Mouse (Mus musculus) right cerebral cortex, postnatal 25 days (tissue): ENCODE data around the gene Gdf15.
A peak's percentile ranks its signal among the peaks of the same experiment; 100 is the strongest.

Experiments used
- DNase-seq: peaks from one replicate; pipeline ENCODE4 v3.0.0; 2022

The Gdf15 gene

DNA sequence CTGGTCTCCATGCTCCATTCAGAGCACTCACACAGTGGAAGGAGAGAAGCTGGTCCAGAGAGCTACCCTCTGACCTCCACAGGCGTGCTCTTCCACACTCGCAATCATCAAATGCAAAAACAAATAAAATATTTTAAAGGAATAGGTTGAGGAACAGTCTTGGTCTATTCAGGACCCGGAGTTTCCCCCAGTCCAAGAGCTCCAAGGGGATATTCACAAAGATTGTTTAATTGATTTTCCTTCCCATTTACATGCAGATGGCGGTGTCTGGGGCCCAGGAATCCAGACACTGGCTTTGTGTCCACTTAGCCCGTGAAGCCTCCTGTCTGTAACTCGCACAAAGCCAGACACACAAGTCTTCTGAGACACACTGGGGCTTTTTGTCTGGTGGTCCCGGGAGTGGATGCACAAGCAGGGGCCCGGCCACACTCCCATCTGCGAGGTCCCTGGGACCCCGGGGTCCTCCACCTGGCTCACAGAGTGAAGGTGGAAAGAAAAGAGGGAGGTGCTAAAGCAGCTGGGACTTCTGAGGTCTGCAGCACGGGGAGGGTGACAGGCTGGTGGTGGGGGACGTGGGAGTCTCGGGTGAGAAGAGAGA is 24.0 kb upstream of the Gdf15 start:
- no peak for DNase-seq

DNA sequence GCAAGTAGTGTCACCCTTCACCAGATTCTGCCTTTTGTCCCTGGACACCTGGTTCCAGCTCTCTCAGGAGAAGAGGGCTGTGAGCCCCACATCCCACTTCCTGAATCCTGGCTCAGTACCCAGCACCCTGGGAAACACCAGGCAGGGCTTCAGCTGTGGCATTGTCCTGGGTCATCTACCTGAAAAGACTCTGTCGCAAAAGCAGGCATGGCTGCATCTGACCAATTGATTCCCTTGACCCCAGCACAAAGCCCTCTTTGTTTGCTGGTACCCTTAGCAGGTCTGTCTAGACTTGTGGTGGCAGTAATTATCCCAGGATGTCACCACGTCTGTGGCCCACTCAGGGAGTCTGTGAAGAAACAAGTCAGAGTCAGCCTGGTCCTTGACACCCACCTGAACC is 23.2 kb upstream of the Gdf15 start:
- no peak for DNase-seq

- DNase-seq = no peak
Observed at GRCm38 (mm10) chr8:70654121-70654520, 21.9 kb upstream of the Gdf15 start.

GRCm38 (mm10) chr8:70653226-70653625 is 21.0 kb upstream of the Gdf15 start:
- no peak for DNase-seq

- no peak for DNase-seq
Observed at GRCm38 (mm10) chr8:70650351-70650750, 18.1 kb upstream of the Gdf15 start.

DNA sequence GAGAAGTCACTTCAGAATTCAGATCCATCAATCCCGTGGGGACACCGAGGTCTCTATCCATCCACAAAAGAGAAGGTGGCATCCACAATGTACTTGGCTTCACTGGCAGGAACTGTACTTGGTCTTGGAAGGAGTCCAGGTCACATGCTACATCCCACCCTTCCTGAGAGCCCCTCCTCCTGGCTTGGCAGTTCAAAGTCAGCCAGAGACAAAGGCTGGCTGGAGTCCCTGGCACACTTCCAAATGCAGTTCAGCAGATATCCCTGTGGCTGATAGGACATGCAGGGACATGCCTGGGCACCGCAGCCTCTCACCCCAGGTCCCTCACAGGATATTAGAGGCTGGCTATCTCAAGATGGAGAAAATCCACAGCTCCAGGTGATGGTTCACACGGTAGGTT is 17.1 kb upstream of the Gdf15 start:
- no peak for DNase-seq

- no peak for DNase-seq
Observed at GRCm38 (mm10) chr8:70648921-70649320, 16.7 kb upstream of the Gdf15 start.

DNA sequence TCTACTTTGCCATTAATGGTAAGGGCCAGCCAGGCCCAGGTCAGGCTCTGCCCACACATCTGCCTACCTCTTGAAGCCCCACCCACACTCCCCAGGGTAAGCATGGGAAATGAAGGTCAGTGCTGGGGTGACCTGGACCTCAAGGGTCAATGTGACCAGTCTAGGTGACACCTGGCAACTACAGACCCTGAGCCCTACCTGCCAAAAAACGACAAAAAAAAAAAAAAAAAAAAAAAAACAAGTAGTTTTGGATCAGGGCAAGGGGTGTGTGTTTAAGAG is 15.8 kb upstream of the Gdf15 start:
- DNase-seq = no peak

- DNase-seq = no peak
Observed at GRCm38 (mm10) chr8:70647343-70648163, 15.3 kb upstream of the Gdf15 start.

GRCm38 (mm10) chr8:70646775-70647174 is 14.5 kb upstream of the Gdf15 start:
- DNase-seq = no peak

DNA sequence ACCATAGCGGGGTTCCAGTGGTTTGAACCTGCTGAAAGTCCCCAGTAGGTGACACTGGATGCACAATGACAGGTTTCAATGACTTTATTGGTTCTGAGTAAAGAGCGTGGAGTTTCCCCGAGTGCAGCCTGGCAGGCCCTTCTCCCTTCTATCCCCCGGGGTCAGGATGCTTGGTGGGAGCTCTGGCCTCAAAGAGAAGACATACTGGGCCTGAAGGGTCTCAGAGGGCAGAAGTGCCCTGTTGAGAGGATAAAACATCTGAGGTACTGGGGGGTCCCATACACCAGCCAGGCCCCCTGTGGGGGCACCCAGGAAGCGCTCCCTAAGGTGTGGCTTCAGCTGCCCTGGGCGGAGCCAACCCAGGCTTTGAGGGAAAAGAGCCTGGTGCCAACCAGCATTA is 14.1 kb upstream of the Gdf15 start:
- no peak for DNase-seq

DNA sequence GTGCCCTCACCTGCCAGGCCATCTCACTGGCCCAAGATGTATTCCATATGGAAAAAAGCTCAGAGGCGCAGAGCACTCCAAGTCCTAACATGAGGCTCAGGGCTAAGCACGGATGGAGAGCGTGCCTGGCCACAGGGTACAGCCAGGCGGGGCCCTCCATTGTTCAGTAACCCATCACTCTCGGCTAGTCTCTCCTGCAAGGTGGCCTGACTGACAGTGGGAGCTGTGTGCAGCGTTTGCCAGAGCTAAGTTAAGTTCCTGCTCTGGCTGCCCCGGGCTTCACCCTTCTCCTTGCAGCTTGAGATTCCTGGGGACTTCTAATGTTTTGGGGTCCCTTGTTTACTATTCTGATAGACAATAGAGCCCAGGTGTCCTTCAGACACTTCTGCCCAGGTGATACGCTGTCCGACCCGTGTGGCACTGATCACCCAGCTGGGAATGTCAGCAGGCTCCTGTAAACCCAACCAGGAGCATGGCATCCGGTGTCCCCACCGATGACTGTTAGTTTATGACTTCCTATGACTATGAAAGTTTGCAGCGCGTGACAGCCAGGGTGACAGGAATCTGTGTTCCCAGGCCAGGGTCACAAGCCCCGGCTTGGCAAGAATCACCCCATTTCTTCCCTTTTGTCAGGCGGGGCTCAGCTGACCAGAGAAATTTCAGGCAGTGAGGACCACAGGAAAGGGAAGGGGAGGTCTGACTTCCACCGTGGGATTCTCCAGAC is 13.4 kb upstream of the Gdf15 start:
- DNase-seq = no peak

- DNase-seq = no peak
Observed at GRCm38 (mm10) chr8:70644065-70644464, 11.8 kb upstream of the Gdf15 start.

GRCm38 (mm10) chr8:70643019-70643418 is 10.8 kb upstream of the Gdf15 start:
- no peak for DNase-seq

DNA sequence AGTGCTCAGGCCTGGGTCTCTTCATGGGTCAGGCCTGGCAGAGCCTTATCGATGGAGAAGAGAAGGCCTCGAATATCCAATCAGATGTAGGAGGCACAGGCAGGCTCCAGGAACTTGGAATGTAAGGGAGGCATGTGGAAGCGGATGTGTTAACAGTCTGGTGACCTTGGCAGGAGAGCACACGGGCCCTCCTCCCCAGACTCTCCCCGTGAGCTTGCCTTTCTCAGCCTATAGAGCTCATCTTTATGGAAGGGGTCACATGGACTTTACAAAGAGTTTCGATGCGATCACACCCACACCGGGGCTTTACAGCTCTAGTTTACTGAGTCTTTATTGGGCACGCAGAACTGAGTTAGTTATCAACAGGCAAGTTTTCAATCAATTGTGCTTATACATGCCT is 6.5 kb upstream of the Gdf15 start:
- DNase-seq = no peak

DNA sequence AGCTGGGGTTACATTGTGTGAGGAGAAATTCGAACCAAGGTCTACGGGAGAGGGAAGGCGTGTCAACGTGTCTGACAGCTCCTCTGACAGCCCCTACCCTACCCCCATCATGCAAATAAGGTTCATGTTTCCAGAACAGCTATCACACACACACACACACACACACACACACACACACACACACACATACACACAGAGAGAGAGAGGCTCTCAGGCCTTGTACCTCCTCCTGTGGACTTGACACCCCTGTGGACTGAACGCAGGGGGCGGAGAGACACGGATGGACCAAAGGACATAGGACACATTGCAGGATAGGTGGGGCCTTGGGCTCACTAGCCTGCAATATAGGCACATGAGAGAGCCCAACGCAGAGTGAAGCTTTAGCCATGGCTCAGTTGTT is 4.6 kb upstream of the Gdf15 start:
- DNase-seq = no peak

DNA sequence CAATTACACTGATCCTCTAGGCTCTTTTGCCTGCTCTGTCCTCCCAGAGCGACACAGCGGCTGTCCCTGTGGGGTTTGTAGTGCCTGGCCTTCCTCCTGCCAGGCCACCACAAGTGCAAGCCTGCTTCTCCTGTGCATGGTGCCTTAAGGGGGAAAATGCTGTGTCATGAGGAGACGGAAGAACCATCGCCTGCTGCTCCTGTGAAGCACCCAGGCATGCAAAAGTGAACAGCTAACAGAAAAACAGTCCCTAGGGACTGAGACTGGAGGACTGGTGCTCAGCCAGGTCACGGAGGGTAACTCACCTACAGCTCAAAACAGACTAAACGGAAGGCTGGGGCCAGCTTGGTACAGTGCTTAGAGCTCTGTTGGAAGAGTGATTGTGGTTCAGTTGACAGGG is 3.3 kb upstream of the Gdf15 start:
- no peak for DNase-seq

DNA sequence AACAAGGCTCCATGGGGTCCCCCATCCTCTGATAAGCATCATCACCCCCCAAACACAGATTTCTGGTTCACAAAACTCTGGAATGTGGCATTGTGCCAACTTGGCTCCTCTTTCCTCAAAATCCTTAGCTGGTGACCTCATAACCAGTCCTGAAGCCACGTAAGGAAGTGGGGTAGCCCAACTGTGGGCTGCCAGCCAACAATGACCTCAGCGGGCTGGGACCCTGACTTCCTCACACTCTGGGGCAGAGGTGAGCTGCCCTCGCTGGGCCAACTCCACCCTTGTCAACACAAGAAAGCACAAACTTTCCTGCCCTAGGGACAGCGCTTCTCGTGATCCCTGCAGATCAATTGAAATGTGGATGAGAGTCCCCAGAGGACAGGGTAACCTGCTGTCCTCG is 1.8 kb upstream of the Gdf15 start:
- DNase-seq = no peak

- DNase-seq = no peak
Observed at GRCm38 (mm10) chr8:70631436-70631835, 820 bp downstream of the Gdf15 start.

GRCm38 (mm10) chr8:70630532-70631381 is 1.5 kb downstream of the Gdf15 start:
- DNase-seq = no peak

DNA sequence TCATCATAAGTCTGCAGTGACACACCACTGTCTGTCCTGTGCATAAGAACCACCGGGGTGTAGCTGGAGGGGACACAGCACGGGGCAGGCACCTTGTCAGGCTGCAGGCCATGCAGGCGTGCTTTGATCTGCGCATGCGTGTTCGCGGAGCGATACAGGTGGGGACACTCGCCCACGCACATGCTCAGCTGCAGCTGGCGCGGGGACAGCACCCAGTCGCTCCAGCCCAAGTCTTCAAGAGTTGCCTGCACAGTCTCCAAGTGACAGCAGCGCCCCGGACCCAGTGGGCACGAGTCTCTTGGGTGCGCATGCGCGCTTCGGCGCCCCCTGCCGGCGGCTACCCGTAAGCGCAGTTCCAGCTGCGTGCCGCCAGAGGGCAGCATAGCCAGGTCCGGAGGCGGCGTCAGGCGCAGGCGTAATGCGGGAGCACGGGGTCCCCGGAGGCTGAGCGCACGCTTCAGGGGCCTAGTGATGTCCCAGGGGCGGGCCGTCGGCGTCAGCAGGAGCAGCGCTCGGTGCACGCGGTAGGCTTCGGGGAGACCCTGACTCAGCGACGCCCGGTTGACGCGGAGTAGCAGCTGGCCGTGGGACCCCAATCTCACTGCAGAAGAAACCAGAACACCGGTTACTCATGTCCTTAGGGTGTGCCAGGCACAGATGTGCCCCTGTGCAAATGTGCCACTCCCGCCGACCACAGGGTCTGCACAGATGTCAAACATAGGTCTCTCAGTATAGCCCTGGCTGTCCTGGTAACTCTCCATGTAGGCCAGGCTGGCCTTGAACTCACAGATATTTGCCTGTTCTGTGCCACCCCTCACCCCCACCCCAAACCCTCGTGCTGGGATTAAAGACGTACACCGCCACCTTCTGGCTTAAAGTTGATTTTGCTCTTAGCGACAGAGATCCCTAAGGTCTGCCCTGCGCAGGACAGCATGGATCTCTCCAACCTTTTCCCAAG is 2.4 kb downstream of the Gdf15 start:
- DNase-seq = peak; percentile 90

GRCm38 (mm10) chr8:70628986-70629490 is 3.2 kb downstream of the Gdf15 start:
- DNase-seq = no peak
